ENCODE assay signal across 9 mouse cellular contexts in genomic region chr11:88153880-88154279, GRCm38 (mm10). TPM values are rescaled to one million over a fixed set of nuclear protein-coding genes. Genes with fewer than 3 reads are reported as not detected.
DNase-seq lines count a peak whose midpoint lies in the region; ATAC-seq and TF ChIP-seq lines count a peak whose summit lies in the region.
"Had no signal": no experiment of that assay in that cellular context is flagged by ENCODE, and none has a peak within 500 bp of the region (broad histone marks: within the 10 kb centered on the region; RNA-seq: fewer than 3 reads in every experiment).

No protein-coding gene starts in this region.

- H3K27me3 ChIP-seq in heart, embryonic 11.5 days (ENCODE audit: control insufficient read depth, insufficient read depth, low read length): no peaks in the 10 kb centered on the region
- no peaks in the 10 kb centered on the region for H3K27me3 ChIP-seq in lung, embryonic 15.5 days
- no peaks in the 10 kb centered on the region for H3K27me3 ChIP-seq in hindbrain, embryonic 16.5 days (replicated peaks; ENCODE audit: control insufficient read depth, insufficient read depth, low read length)
- H3K27me3 ChIP-seq in small intestine, adult 2 months (ENCODE audit: control insufficient read depth, insufficient read depth, low read length): no peaks in the 10 kb centered on the region

- no peak overlapping the region for H3K9ac ChIP-seq in heart, embryonic 11.5 days (ENCODE audit: low read depth, low read length)
- H3K9ac ChIP-seq in lung, embryonic 15.5 days: no peak overlapping the region
- H3K9ac ChIP-seq in hindbrain, embryonic 16.5 days (ENCODE audit: low read depth, low read length): no peak overlapping the region

- DNase-seq in heart, postnatal 14 days: no peak
- DNase-seq in lung, adult 2 months: no peak
- no peak for DNase-seq in layer of hippocampus, adult 11-12 months (ENCODE audit: low spot score)
- no peak for DNase-seq in retina, postnatal 1 day

- H3K4me2 ChIP-seq in heart, embryonic 11.5 days: no peak overlapping the region
- no peak overlapping the region for H3K4me2 ChIP-seq in lung, embryonic 15.5 days
- no peak overlapping the region for H3K4me2 ChIP-seq in hindbrain, embryonic 16.5 days (ENCODE audit: low read length)

- no peak overlapping the region for H3K4me3 ChIP-seq in heart, embryonic 11.5 days (ENCODE audit: low read depth, low read length)
- H3K4me3 ChIP-seq in lung, embryonic 15.5 days: no peak overlapping the region
- H3K4me3 ChIP-seq in lung, adult 2 months (replicated peaks; ENCODE audit: extremely low read depth, low read depth, low read length): no peak overlapping the region
- H3K4me3 ChIP-seq in hindbrain, embryonic 16.5 days (ENCODE audit: low read length): no peak overlapping the region
- no peak overlapping the region for H3K4me3 ChIP-seq in small intestine, adult 2 months (ENCODE audit: low read depth, low read length)

- no peaks in the 10 kb centered on the region for H3K9me3 ChIP-seq in heart, embryonic 11.5 days (replicated peaks; ENCODE audit: control insufficient read depth, low read length)
- no peaks in the 10 kb centered on the region for H3K9me3 ChIP-seq in lung, embryonic 15.5 days
- H3K9me3 ChIP-seq in hindbrain, embryonic 16.5 days (ENCODE audit: control insufficient read depth, low read length): no peaks in the 10 kb centered on the region

- TF ChIP-seq CTCF in lung, adult 2 months (IDR thresholded peaks at IDR 0.05; ENCODE audit: insufficient read depth, low read length): no peak
- TF ChIP-seq CTCF in small intestine, adult 2 months (IDR thresholded peaks at IDR 0.05; ENCODE audit: extremely low read depth, insufficient read length, insufficient replicate concordance, low read depth, low read length): no peak

- 69% methylated on average over 5 of the region's 5 CpGs for WGBS in heart, embryonic 11.5 days (ENCODE audit: insufficient replicate concordance)
- WGBS in lung, embryonic 15.5 days: 25% methylated on average over 5 of the region's 5 CpGs
- 43% methylated on average over 5 of the region's 5 CpGs for WGBS in lung, adult 2 months
- WGBS in hindbrain, embryonic 16.5 days: 73% methylated on average over 5 of the region's 5 CpGs
- WGBS in small intestine, adult 2 months: 25% methylated on average over 5 of the region's 5 CpGs

- TF ChIP-seq POLR2A in lung, adult 2 months (IDR thresholded peaks at IDR 0.05; ENCODE audit: borderline replicate concordance, extremely low read depth, low read depth, low read length): no peak
- TF ChIP-seq POLR2A in small intestine, adult 2 months (IDR thresholded peaks at IDR 0.05; ENCODE audit: low read depth, low read length): no peak

- intact Hi-C loops in heart, postnatal 14 days (cut with DNase I): no loop called here

- ATAC-seq in heart, embryonic 11.5 days (replicated peaks; ENCODE audit: insufficient number of reproducible peaks, low FRiP score, low TSS enrichment): no peak
- ATAC-seq in lung, embryonic 15.5 days (ENCODE audit: borderline replicate concordance, extremely low read depth, low FRiP score, low TSS enrichment): 0 out of 2 replicates have a peak, but pooled peaks have one; percentile 4
- no peak for ATAC-seq in hindbrain, embryonic 16.5 days
- ATAC-seq: CD4-positive, CD25-positive, alpha-beta regulatory T cell, adult 4 months had no signal

- no peaks in the 10 kb centered on the region for H3K36me3 ChIP-seq in heart, embryonic 11.5 days (ENCODE audit: control insufficient read depth, insufficient read depth, low read length)
- H3K36me3 ChIP-seq in lung, embryonic 15.5 days: no peaks in the 10 kb centered on the region
- H3K36me3 ChIP-seq in hindbrain, embryonic 16.5 days (ENCODE audit: control insufficient read depth, insufficient read depth, low read length): no peaks in the 10 kb centered on the region
- H3K36me3 ChIP-seq in small intestine, adult 2 months (ENCODE audit: control insufficient read depth, insufficient read depth, low read length): no peaks in the 10 kb centered on the region

- peak overlapping the region; percentile 25; the same call in 1 of the 2 replicates for H3K27ac ChIP-seq in heart, embryonic 11.5 days (ENCODE audit: low read depth, low read length)
- H3K27ac ChIP-seq in lung, embryonic 15.5 days: peak overlapping the region; percentile 88
- H3K27ac ChIP-seq in hindbrain, embryonic 16.5 days (ENCODE audit: low read depth, low read length): peak overlapping the region; percentile 18; the same call in 1 of the 2 replicates
- H3K27ac ChIP-seq in small intestine, adult 2 months (ENCODE audit: insufficient read depth, low read depth, low read length): peak overlapping the region; percentile 19

- H3K4me1 ChIP-seq in heart, embryonic 11.5 days (ENCODE audit: control insufficient read depth, insufficient read depth, low read length): peaks cover 54% of the 10 kb centered on the region
- H3K4me1 ChIP-seq in lung, embryonic 15.5 days: peaks cover 81% of the 10 kb centered on the region
- H3K4me1 ChIP-seq in lung, adult 2 months (ENCODE audit: control insufficient read depth, insufficient read depth, low read length): peaks cover 40% of the 10 kb centered on the region
- H3K4me1 ChIP-seq in hindbrain, embryonic 16.5 days (ENCODE audit: control insufficient read depth, insufficient read depth, low read depth, low read length): peaks cover 34% of the 10 kb centered on the region
- peaks cover 27% of the 10 kb centered on the region for H3K4me1 ChIP-seq in small intestine, adult 2 months (ENCODE audit: control insufficient read depth, insufficient read depth, insufficient read length, low read length)

RNA-seq across cellular contexts. Expression of gene Mrps23, which starts 50.3 kb away (rescaled TPM):
- polyA plus RNA-seq in heart, embryonic 11.5 days (2014; fragmentation: Nextera tagmentation; extraction: Ambion mirVana): 87.3 and 88.4 TPM in 2 replicates
- total RNA-seq in heart, postnatal 14 days (2021): 100 to 1,000 TPM; 226 to 277 TPM
- 57.4 and 59.4 TPM in 2 replicates for polyA plus RNA-seq in lung, embryonic 15.5 days (2015; fragmentation: Nextera tagmentation; extraction: Ambion mirVana)
- 23.3 and 39.0 TPM in 2 replicates for polyA plus RNA-seq in lung, adult 2 months (2012; rRNA removed)
- polyA plus RNA-seq in hindbrain, embryonic 16.5 days (2015; fragmentation: Nextera tagmentation; extraction: Ambion mirVana): 61.1 and 68.8 TPM in 2 replicates
- 9.4 and 17.5 TPM in 2 replicates for polyA plus RNA-seq in small intestine, adult 2 months (2012; rRNA removed)

RNA-seq across cellular contexts. Expression of gene Cuedc1, which starts 56.0 kb away (rescaled TPM):
- polyA plus RNA-seq in heart, embryonic 11.5 days (2014; fragmentation: Nextera tagmentation; extraction: Ambion mirVana): 11.6 and 11.7 TPM in 2 replicates
- total RNA-seq in heart, postnatal 14 days (2021): 10 to 100 TPM; 47.9 to 55.6 TPM
- polyA plus RNA-seq in lung, embryonic 15.5 days (2015; fragmentation: Nextera tagmentation; extraction: Ambion mirVana): 17.7 and 19.7 TPM in 2 replicates
- polyA plus RNA-seq in lung, adult 2 months (2012; rRNA removed): 40.7 and 42.9 TPM in 2 replicates
- polyA plus RNA-seq in hindbrain, embryonic 16.5 days (2015; fragmentation: Nextera tagmentation; extraction: Ambion mirVana): 29.9 and 41.3 TPM in 2 replicates
- polyA plus RNA-seq in small intestine, adult 2 months (2012; rRNA removed): 12.3 and 13.3 TPM in 2 replicates

Comparison
In these comparisons a context has a peak if more than half of its experiments do, and no peak if none do; other contexts are left out.
1. H3K27ac ChIP-seq: peak in every context shown above with its lines; median percentile 88 in lung, embryonic 15.5 days; 25 in heart, embryonic 11.5 days; 19 in small intestine, adult 2 months; 18 in hindbrain, embryonic 16.5 days.